Mouse (Mus musculus) adrenal gland, postnatal 0 days (tissue): ENCODE measurements around the gene Skp1a. TPM values are rescaled to one million over a fixed set of nuclear protein-coding genes. Genes with fewer than 3 reads are reported as not detected.

Source experiments
- polyA plus RNA-seq: library from polyadenylated mRNA; unstranded; fragments of >200 nt; fragmentation: Nextera tagmentation; extraction: Ambion mirVana; gene quantifications from 2 replicates; pipeline ENCODE4 v1.2.1, GENCODE M21; 2015

The Skp1a gene
- polyA plus RNA-seq, result 746 and 990 TPM in 2 replicates

DNA sequence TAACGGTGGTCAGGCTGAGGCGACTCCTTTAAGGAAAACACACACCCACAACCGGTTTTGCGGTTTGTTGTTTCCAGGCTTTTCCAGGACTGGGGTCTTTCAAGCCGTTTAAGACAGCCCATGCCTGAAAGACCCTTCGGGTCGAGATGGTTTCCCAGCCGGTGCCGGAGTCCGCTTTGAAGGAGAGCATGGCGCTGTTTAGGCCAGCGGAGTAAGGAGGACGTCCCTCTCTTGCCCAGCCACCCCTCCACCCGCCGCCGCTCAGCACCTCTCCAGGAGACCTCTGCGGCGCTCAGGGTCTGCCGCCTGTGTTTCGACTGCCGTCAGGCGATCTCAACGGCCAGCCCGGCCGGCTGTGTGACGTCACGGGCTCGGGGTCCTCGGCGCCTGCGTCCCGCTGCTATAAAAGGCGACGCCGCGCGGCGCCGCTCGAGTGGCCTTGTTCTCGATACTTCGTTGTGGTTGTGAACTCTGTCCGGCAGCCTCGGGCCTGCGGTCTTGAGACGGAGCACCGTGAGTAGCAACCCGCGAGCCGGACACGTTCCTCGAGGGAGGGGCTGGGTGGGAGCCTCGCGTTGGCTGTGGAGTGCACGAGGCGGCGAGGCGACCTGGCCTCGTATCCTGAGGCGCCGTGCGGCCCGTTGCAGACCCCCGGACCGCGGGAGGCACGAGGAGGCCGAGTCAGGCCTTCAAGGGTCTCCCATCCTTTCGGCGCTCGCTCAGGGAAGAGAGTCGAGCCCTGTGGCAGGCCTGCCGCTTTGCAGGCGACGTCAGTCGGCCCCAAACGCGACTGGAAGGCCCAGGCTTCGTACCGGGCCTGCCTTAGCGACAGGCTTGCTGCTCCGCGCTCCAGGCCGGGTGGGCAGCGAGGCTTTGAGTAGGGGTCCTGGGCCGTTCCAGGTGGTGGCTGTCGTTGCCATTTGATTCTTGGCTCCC lies at the start of gene Skp1a:
Gene Skp1a, plus strand, starts transcription at position 390 of the 936 bp plus-strand sequence.

DNA sequence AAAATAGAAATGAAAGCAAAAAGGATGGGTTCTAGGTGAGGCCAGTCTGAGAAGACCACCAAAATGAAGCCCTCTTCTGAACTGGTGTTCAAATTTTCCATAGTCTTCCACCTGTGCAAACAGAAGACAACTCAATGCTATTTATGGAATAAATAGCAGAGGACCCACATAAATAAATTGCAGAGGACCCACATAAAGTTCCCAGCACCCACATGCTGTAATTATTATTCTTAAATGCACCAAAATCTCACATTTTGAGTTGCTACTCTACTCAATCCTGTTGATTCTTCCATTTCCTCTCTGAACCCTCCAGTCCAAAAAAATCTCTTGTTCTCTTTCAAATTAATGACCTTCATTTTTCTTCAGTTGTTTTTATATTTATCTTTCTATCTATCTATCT lies 17.9 kb upstream of the Skp1a start, which contains the start of gene Olfr1371:
Gene Olfr1371, minus strand, starts transcription at position 101 of the 400 bp plus-strand sequence.

DNA sequence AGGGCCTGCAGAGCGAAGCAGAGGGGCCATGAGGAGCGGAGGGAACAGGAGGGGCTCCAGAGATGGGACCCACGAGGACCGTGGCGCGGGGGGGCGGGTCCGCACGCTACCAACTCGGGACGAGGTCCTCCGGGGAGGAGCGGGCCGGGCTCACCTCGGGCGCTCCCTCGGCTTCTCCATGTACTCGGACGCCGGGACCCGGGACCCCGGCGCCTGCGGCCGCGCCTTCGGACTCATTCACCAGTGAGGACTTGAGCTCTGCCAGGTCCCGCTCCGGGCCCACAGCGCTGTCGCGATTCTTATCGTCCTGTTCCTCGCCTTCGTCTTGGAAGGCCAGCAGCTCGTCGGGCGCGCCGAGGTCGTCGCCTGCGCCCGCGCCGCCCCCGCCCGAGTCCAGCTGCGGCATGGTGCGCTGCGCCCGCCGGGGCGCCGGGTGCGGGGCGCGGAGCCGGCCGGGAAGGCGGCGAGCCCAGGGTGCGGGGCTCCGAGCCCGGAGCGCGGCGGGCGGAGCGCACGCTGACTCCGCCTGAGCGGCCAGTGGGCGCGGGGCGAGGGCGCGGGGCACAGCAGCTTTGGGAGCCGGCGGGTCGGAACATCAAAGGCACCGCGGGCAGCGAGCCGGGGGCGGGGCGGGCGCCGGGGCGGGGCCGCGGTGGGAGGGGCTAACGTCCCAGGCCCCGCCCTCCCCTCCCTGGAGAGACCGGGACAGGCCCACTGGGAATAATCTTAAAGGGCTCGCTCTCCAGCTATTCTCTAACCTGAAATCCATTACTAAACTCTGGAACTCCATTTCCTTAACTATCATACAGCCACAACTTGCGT lies 51.2 kb downstream of the Skp1a start, which contains the start of gene Tcf7:
Gene Tcf7, minus strand, starts transcription at position 241 of the 822 bp plus-strand sequence.

Other genes with a start within 250 kb of the Skp1a start
- 339 and 446 TPM in 2 replicates for gene Ube2b, start 231.2 kb upstream of the Skp1a start, polyA plus RNA-seq
- gene Cdkl3, start 227.8 kb upstream of the Skp1a start, polyA plus RNA-seq, result 6.2 and 7.4 TPM in 2 replicates
- 57.8 and 62.0 TPM in 2 replicates for gene Ppp2ca, start 133.3 kb upstream of the Skp1a start, polyA plus RNA-seq
- gene Olfr1373, start 86.5 kb upstream of the Skp1a start, polyA plus RNA-seq, result not detected in 2 replicates
- not detected in 2 replicates for gene Olfr1371, start 18.0 kb upstream of the Skp1a start, polyA plus RNA-seq
- 13.6 and 32.2 TPM in 2 replicates for gene Tcf7, start 51.0 kb downstream of the Skp1a start, polyA plus RNA-seq
- 171 and 229 TPM in 2 replicates for gene Vdac1, start 128.9 kb downstream of the Skp1a start, polyA plus RNA-seq
- gene 9530068E07Rik, start 164.4 kb downstream of the Skp1a start, polyA plus RNA-seq, result 156 and 212 TPM in 2 replicates